Mouse (Mus musculus): ENCODE results near the gene Nudt9.

Gene Nudt9

DNA sequence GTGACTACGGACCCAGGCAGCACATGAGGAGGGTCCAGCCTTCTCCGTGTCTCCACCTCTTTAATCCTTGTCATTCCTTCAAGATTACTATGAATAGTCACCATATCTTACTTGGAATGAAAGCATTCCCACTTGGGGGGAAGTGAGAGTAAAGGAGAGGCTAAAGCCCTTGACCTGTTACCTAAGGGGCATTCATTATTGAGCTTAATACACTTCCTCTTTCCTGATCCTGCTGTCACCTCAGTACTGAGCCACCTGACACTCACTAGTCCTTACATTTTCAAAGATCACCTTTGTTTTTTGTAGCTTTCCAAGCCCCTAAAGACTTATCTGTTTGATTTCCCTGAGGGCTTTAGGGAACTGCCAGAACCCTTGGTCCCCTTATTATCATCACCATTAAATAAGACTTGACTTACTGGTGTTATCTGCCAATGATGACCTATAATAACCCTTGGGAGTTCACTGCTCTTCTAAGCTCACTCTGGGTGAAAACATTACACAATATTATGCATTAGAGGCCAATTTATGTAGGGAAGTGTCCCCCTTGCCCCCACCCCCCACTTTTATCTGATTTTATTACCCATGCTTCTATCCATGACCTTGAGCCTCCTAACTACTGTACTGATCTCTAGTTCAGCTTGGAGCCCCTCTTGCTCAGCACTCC is 13.5 kb upstream of the Nudt9 start:
- in situ Hi-C loops (cut with MboI; ENCODE audit: unreplicated experiment in 2 of 2) = loop anchor here in 1 of 2 experiments (25.0 kb wide), 1 partner anchor 1305 kb away; no protein-coding TSS in a partner anchor

GRCm38 (mm10) chr5:104035066-104035465 is 11.0 kb upstream of the Nudt9 start:
- in situ Hi-C loops (cut with MboI; ENCODE audit: unreplicated experiment in 2 of 2) = loop anchor here (5.0 to 25.0 kb wide), 3 partner anchors 33 to 1302 kb away; no protein-coding TSS in a partner anchor

- in situ Hi-C loops (cut with MboI; ENCODE audit: unreplicated experiment in 2 of 2) = loop anchor here (5.0 to 25.0 kb wide), 3 partner anchors 34 to 1301 kb away; no protein-coding TSS in a partner anchor
Observed at GRCm38 (mm10) chr5:104035824-104036223, 10.3 kb upstream of the Nudt9 start.

DNA sequence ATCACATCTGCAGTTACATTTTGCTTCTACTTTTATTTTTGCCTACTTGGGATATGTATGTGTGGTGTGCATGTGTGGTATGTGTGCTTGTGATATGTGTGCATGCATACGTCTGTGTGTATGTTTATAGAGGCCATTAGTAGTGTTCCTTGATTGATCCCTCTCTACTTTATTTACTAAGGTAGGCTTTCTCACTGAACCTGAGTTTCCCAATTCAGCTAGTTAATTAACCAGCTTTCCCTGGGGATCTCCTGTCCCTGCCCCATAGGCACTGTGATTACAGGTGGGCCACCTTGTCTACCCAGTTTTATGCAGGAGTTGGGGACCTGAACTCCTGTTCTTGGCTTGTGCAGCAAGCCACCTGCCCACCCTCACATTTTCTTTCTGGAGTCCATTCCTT is 9.4 kb upstream of the Nudt9 start:
- in situ Hi-C loops (cut with MboI; ENCODE audit: unreplicated experiment in 2 of 2) = loop anchor here (5.0 to 25.0 kb wide), 3 partner anchors 34 to 1301 kb away; no protein-coding TSS in a partner anchor

DNA sequence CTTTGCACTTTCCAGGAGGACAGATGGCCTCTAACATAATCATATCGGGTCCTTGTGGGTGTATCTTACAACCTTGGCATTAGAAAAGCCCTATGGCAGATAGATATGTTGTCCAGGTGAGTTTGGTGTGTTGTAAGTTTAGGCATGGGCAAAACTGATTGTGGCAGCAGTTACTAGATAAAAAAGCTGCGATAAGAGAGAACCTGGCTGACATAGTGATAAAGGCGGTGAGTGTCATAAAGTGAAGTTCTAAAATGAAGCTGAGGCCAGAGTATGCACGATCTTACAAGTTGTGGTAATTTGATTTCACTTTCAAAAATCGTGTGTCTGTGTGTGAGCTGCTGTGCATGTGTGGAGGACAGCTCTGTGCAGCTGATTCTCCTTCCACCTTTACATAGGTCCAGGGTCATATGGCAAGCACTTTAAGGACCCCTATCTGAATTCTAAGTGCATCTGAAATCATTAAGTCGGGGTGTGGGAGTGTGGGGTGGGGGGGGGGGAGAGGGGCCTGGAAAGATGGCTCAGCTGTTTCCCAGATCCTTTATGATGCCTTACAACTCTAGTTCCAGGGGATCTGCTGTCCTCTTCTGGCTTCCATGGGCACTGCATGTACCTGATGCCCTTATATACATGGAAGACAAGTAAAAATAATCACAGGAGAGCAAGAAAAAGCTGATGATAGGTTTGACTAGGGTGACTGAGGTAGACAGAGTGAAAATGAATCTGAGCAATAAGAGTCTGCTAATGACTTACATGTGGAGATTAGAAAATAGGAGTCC is 6.8 kb upstream of the Nudt9 start:
- in situ Hi-C loops (cut with MboI; ENCODE audit: unreplicated experiment in 2 of 2) = loop anchor here (5.0 to 25.0 kb wide), 3 partner anchors 37 to 1298 kb away; no protein-coding TSS in a partner anchor

GRCm38 (mm10) chr5:104042906-104043305 is 3.2 kb upstream of the Nudt9 start:
- in situ Hi-C loops (cut with MboI; ENCODE audit: unreplicated experiment in 2 of 2) = loop anchor here in 1 of 2 experiments (25.0 kb wide), 1 partner anchor 1294 kb away; no protein-coding TSS in a partner anchor

- in situ Hi-C loops (cut with MboI; ENCODE audit: unreplicated experiment in 2 of 2) = loop anchor here in 1 of 2 experiments (25.0 kb wide), 1 partner anchor 1294 kb away; no protein-coding TSS in a partner anchor
Observed at GRCm38 (mm10) chr5:104043704-104044103, 2.4 kb upstream of the Nudt9 start.

- in situ Hi-C loops (cut with MboI; ENCODE audit: unreplicated experiment in 2 of 2) = loop anchor here in 1 of 2 experiments (25.0 kb wide), 1 partner anchor 1290 kb away; no protein-coding TSS in a partner anchor
Observed at GRCm38 (mm10) chr5:104047200-104048105, 1.3 kb downstream of the Nudt9 start.

DNA sequence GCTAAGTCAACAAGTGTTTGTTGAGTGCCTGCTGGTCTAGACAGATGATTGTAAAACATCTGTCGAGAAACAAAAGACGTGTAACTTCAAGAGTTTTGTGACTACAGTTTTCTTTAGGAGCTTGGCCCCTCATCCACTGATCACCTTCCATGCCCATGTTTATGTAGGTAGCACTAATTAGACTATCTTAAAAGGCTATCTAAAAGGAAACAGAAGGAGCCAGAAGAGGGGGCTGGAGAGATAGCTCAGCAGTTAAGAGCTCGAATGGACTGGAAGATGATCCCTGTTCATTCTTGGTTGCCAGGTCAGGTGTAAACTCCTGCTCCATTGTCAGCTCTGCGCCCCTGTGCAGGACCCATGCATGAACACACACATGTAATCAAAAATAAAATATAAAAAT is 2.0 kb downstream of the Nudt9 start:
- in situ Hi-C loops (cut with MboI; ENCODE audit: unreplicated experiment in 2 of 2) = loop anchor here in 1 of 2 experiments (25.0 kb wide), 1 partner anchor 1289 kb away; no protein-coding TSS in a partner anchor

DNA sequence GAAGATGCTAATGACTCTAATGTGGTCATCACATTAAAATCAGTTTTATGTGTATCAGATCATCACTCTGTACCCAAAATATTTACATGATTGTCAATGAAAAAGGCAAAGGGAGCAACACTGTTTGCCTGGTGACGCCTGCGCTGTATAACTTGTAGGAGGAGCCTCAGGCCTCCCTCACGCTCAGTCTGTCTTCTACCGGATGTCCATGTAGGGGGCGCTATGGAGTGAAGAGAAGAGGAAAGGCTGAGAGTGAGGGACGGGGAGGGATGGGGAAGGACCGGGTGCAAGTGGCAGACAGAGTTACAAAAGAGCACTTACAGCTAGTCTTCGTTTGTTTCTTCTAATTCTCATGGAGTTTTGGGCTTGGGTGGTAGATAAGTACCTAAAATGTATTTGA is 6.8 kb downstream of the Nudt9 start:
- in situ Hi-C loops (cut with MboI; ENCODE audit: unreplicated experiment in 2 of 2) = loop anchor here (10.0 to 25.0 kb wide), 3 partner anchors 48 to 1834 kb away; partner anchors contain the start of gene Zfp326 (in 1 of the 2)

DNA sequence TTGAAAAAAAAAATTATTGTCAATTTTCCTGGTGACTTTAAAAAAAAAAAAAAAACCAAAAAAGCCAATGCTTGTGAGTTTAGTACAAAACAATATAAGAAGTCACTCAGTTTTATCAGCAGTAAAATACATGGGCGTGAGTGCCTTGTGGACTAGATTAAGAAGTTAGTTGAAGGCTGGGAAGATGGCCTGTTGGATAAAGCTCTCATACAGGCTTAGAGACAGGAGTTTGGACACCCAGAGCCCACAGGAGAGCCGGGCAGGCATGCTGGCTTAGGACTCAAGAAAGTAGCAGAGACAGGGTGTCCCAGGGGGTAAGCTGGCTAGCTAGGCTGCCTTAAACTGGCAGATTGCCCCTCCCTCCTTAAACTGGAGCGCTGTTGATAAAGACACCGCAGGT is 8.8 kb downstream of the Nudt9 start:
- in situ Hi-C loops (cut with MboI; ENCODE audit: unreplicated experiment in 2 of 2) = loop anchor here (10.0 to 25.0 kb wide), 3 partner anchors 50 to 1832 kb away; partner anchors contain the start of gene Zfp326 (in 1 of the 2)

DNA sequence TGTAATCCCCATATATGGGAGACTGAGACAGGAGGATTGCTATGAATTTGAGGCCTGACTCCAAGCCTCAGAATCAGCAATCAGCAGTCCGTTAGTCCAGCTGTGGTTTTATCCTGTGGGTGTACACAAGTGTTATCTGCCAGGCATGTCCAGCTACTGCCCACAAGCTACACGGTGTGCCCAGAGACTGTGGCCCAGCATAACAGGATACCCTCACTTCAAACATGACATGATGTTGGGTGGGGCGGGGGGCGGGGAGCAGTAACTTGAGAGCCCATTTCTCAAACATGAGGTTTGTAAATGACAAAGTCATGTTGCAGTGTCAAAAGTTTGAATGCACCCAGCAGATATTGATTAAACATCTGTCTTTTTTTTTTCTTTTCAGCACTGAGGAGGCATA is 9.7 kb downstream of the Nudt9 start:
- in situ Hi-C loops (cut with MboI; ENCODE audit: unreplicated experiment in 2 of 2) = loop anchor here (10.0 to 25.0 kb wide), 3 partner anchors 51 to 1831 kb away; partner anchors contain the start of gene Zfp326 (in 1 of the 2)

GRCm38 (mm10) chr5:104056295-104056694 is 10.2 kb downstream of the Nudt9 start:
- in situ Hi-C loops (cut with MboI; ENCODE audit: unreplicated experiment in 2 of 2) = loop anchor here (10.0 to 25.0 kb wide), 3 partner anchors 51 to 1831 kb away; partner anchors contain the start of gene Zfp326 (in 1 of the 2)

- in situ Hi-C loops (cut with MboI; ENCODE audit: unreplicated experiment in 2 of 2) = loop anchor here (10.0 to 25.0 kb wide), 3 partner anchors 53 to 1829 kb away; partner anchors contain the start of gene Zfp326 (in 1 of the 2)
Observed at GRCm38 (mm10) chr5:104058021-104058420, 11.9 kb downstream of the Nudt9 start.

GRCm38 (mm10) chr5:104059628-104060027 is 13.5 kb downstream of the Nudt9 start:
- in situ Hi-C loops (cut with MboI; ENCODE audit: unreplicated experiment in 2 of 2) = loop anchor here (10.0 to 25.0 kb wide), 3 partner anchors 55 to 1828 kb away; partner anchors contain the start of gene Zfp326 (in 1 of the 2)

DNA sequence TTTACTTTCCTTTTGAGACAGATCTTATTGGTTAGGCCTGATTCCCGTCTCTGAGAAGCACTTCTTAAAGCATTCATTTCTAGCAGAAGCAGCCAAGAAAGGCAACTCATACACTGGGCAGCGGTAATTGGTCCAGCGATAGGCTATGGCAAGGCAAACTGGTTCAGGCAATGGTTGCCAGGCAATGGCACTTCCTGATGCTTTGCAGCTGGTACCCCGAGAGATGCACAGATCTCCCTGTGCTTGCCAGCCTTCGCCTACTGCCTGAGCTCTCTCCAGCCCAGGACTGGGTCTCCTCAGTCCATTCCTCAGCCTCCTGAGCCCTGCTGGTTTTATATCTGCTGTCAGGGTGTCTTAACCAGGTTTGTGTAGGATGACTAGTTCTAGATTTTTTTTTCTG is 14.3 kb downstream of the Nudt9 start:
- in situ Hi-C loops (cut with MboI; ENCODE audit: unreplicated experiment in 2 of 2) = loop anchor here (25.0 kb wide), 2 partner anchors 1252 to 1827 kb away; partner anchors contain the start of gene Zfp326 (in 1 of the 2)

GRCm38 (mm10) chr5:104061936-104062772 is 16.0 kb downstream of the Nudt9 start:
- in situ Hi-C loops (cut with MboI; ENCODE audit: unreplicated experiment in 2 of 2) = loop anchor here (25.0 kb wide), 2 partner anchors 1250 to 1825 kb away; partner anchors contain the start of gene Zfp326 (in 1 of the 2)

All from v-Abl transformed pro-B cells (cell line).